Mouse (Mus musculus) ES-Bruce4 (cell line): Measurements from ENCODE around the gene Ano1. TPM values are rescaled to one million over a fixed set of nuclear protein-coding genes. Genes with fewer than 3 reads are reported as not detected.

Experiments
- H3K27ac ChIP-seq: 2 replicates; pipeline ENCODE4 v1.5.1; 2012; ENCODE audit warnings: low read length, inconsistent platforms; ENCODE audit not compliant: insufficient read depth
- H3K27me3 ChIP-seq: 2 replicates; pipeline ENCODE4 v1.6.1; 2012; ENCODE audit warnings: mild to moderate bottlenecking, low read length, inconsistent platforms; ENCODE audit not compliant: control insufficient read depth, poor library complexity, insufficient read depth, severe bottlenecking
- H3K36me3 ChIP-seq: 2 replicates; pipeline ENCODE4 v1.6.1; 2012; ENCODE audit warnings: inconsistent platforms, mild to moderate bottlenecking, low read length, moderate library complexity; ENCODE audit not compliant: control insufficient read depth, poor library complexity, insufficient read depth, severe bottlenecking
- H3K4me1 ChIP-seq: one replicate; pipeline ENCODE4 v1.8.1; 2011; ENCODE audit warnings: low read length; ENCODE audit not compliant: control insufficient read depth, insufficient read depth
- H3K4me3 ChIP-seq: 2 replicates; pipeline ENCODE4 v1.5.1; 2011; ENCODE audit warnings: low read depth, mild to moderate bottlenecking, low read length
- H3K9ac ChIP-seq: 2 replicates; pipeline ENCODE4 v1.6.1; 2012; ENCODE audit warnings: low read depth, mild to moderate bottlenecking, inconsistent platforms; ENCODE audit not compliant: poor library complexity, severe bottlenecking
- H3K9me3 ChIP-seq: replicated peaks from 2 replicates; pipeline ENCODE4 v1.6.1; 2012; ENCODE audit warnings: mild to moderate bottlenecking, low read length, inconsistent platforms; ENCODE audit not compliant: control insufficient read depth, poor library complexity, insufficient read depth, severe bottlenecking
- CTCF ChIP-seq: IDR thresholded peaks from one replicate; pipeline ENCODE4 v1.8.1; 2011; ENCODE audit warnings: low read depth, low read length
- EP300 ChIP-seq: IDR thresholded peaks from 2 replicates; pipeline ENCODE4 v1.6.1; 2011; ENCODE audit warnings: low read depth, low read length; ENCODE audit not compliant: insufficient read depth
- POLR2A ChIP-seq: IDR thresholded peaks from one replicate; pipeline ENCODE4 v1.8.1; 2011; ENCODE audit warnings: low read length; ENCODE audit not compliant: insufficient read depth
- polyA plus RNA-seq: library from polyadenylated mRNA; stranded (reverse); fragments of >200 nt; gene quantifications from 2 replicates; pipeline ENCODE4 v1.2.4, GENCODE M21; 2011; ENCODE audit warnings: low read depth; ENCODE audit not compliant: missing spikeins, insufficient read depth, insufficient read length

Gene Ano1
- polyA plus RNA-seq, 1 experiment = 1.7 TPM

GRCm38 (mm10) chr7:144630622-144631021 is 121.2 kb downstream of the Ano1 start:
- Histone ChIP-seq H3K9ac (no peak overlapping the region), H3K36me3 (no peaks in the 10 kb centered on the region), H3K27ac (no peak overlapping the region), H3K4me3 (no peak overlapping the region), H3K9me3 (no peaks in the 10 kb centered on the region), H3K27me3 (no peaks in the 10 kb centered on the region), H3K4me1 (peaks cover 4% of the 10 kb centered on the region)
- no peak for TF ChIP-seq EP300
- no peak for TF ChIP-seq POLR2A
- TF ChIP-seq CTCF = no peak

- Histone ChIP-seq H3K4me3 (no peak overlapping the region), H3K27ac (0 out of 2 replicates have a peak overlapping the region, but pooled peaks have one; percentile 28), H3K36me3 (no peaks in the 10 kb centered on the region), H3K9ac (no peak overlapping the region), H3K4me1 (peaks cover 4% of the 10 kb centered on the region), H3K27me3 (no peaks in the 10 kb centered on the region), H3K9me3 (no peaks in the 10 kb centered on the region)
- no peak for TF ChIP-seq CTCF
- no peak for TF ChIP-seq EP300
- TF ChIP-seq POLR2A = no peak
Observed at GRCm38 (mm10) chr7:144628334-144628915, 123.3 kb downstream of the Ano1 start.

GRCm38 (mm10) chr7:144627606-144628333 is 124.0 kb downstream of the Ano1 start:
- no peaks in the 10 kb centered on the region for H3K9me3 ChIP-seq
- H3K36me3 ChIP-seq = no peaks in the 10 kb centered on the region
- no peaks in the 10 kb centered on the region for H3K27me3 ChIP-seq
- H3K9ac ChIP-seq = no peak overlapping the region
- TF ChIP-seq CTCF (no peak), EP300 (no peak), POLR2A (no peak)
- H3K4me1 ChIP-seq = peaks cover 4% of the 10 kb centered on the region
- H3K27ac ChIP-seq = 0 out of 2 replicates have a peak overlapping the region, but pooled peaks have one; percentile 28
- H3K4me3 ChIP-seq = no peak overlapping the region

GRCm38 (mm10) chr7:144626042-144626441 is 125.7 kb downstream of the Ano1 start:
- TF ChIP-seq CTCF (no peak), POLR2A (no peak), EP300 (no peak)
- H3K4me1 ChIP-seq = peaks cover 5% of the 10 kb centered on the region
- no peaks in the 10 kb centered on the region for H3K36me3 ChIP-seq
- no peak overlapping the region for H3K27ac ChIP-seq
- H3K4me3 ChIP-seq = no peak overlapping the region
- H3K9ac ChIP-seq = no peak overlapping the region
- H3K27me3 ChIP-seq = no peaks in the 10 kb centered on the region
- no peaks in the 10 kb centered on the region for H3K9me3 ChIP-seq

GRCm38 (mm10) chr7:144620721-144621681 is 130.8 kb downstream of the Ano1 start:
- Histone ChIP-seq H3K4me3 (no peak overlapping the region), H3K9me3 (no peaks in the 10 kb centered on the region), H3K36me3 (no peaks in the 10 kb centered on the region), H3K9ac (no peak overlapping the region), H3K27me3 (no peaks in the 10 kb centered on the region), H3K27ac (no peak overlapping the region), H3K4me1 (peaks cover 4% of the 10 kb centered on the region)
- TF ChIP-seq EP300 = no peak
- no peak for TF ChIP-seq CTCF
- no peak for TF ChIP-seq POLR2A

GRCm38 (mm10) chr7:144620315-144620714 is 131.5 kb downstream of the Ano1 start:
- no peak overlapping the region for H3K27ac ChIP-seq

More at GRCm38 (mm10) chr7:144620315-144620714, 131.5 kb downstream of the Ano1 start:
- Histone ChIP-seq H3K27me3 (no peaks in the 10 kb centered on the region), H3K36me3 (no peaks in the 10 kb centered on the region), H3K4me3 (no peak overlapping the region), H3K9ac (no peak overlapping the region), H3K9me3 (no peaks in the 10 kb centered on the region), H3K4me1 (peaks cover 4% of the 10 kb centered on the region)
- TF ChIP-seq POLR2A = no peak
- TF ChIP-seq CTCF = no peak
- TF ChIP-seq EP300 = no peak
